Mouse (Mus musculus) embryonic facial prominence, embryonic 10.5 days (tissue): ENCODE measurements around the gene Cldn14. TPM values are rescaled to one million over a fixed set of nuclear protein-coding genes. Genes with fewer than 3 reads are reported as not detected.
A peak's percentile ranks its signal among the peaks of the same experiment; 100 is the strongest.

Source experiments
- DNase-seq: peaks from one replicate; pipeline ENCODE4 v3.0.0-alpha.2; 2017; ENCODE audit warnings: low spot score
- H3K27ac ChIP-seq: fragments of 300-500 bp; sonication (generic); replicated peaks from 2 replicates; pipeline ENCODE4 v1.5.1; 2016; ENCODE audit warnings: mild to moderate bottlenecking
- H3K27me3 ChIP-seq: fragments of 300-500 bp; sonication (generic); replicated peaks from 2 replicates; pipeline ENCODE4 v1.6.1; 2016; ENCODE audit warnings: low read depth, mild to moderate bottlenecking; ENCODE audit not compliant: poor library complexity, severe bottlenecking
- H3K36me3 ChIP-seq: fragments of 300-500 bp; sonication (generic); replicated peaks from 2 replicates; pipeline ENCODE4 v1.6.1; 2016; ENCODE audit warnings: mild to moderate bottlenecking, moderate library complexity
- H3K4me1 ChIP-seq: fragments of 300-500 bp; sonication (generic); 2 replicates; pipeline ENCODE4 v1.6.1; 2016
- H3K4me3 ChIP-seq: fragments of 300-500 bp; sonication (generic); 2 replicates; pipeline ENCODE4 v1.5.1; 2016; ENCODE audit warnings: mild to moderate bottlenecking, moderate library complexity
- H3K9me3 ChIP-seq: fragments of 300-500 bp; sonication (generic); 2 replicates; pipeline ENCODE4 v1.6.1; 2016; ENCODE audit warnings: mild to moderate bottlenecking
- WGBS: fragments of 180-500 bp; shearing (Covaris S2); methylation state at CpG from one replicate; pipeline ENCODE4 v1.1.7; 2016; 5-methylcytosine and 5-hydroxymethylcytosine counted together
- polyA plus RNA-seq: library from polyadenylated mRNA; unstranded; fragments of >200 nt; fragmentation: Nextera tagmentation; extraction: Ambion mirVana; gene quantifications from 2 replicates; pipeline ENCODE4 v1.2.1, GENCODE M21; 2016

Cldn14 gene
- polyA plus RNA-seq, 1 experiment from 2014 or later: not detected

- peaks cover 94% of the 10 kb centered on the region for H3K36me3 ChIP-seq
- no peaks in the 10 kb centered on the region for H3K4me1 ChIP-seq
- H3K27me3 ChIP-seq: no peaks in the 10 kb centered on the region
- H3K9me3 ChIP-seq: no peaks in the 10 kb centered on the region
- no peak for DNase-seq
- no peak overlapping the region for H3K27ac ChIP-seq
- 92% methylated on average over 5 of the region's 5 CpGs for WGBS
- no peak overlapping the region for H3K4me3 ChIP-seq
Observed at GRCm38 (mm10) chr16:93893285-93893684, 115.4 kb downstream of the Cldn14 start.

GRCm38 (mm10) chr16:93890948-93891604 is 117.6 kb downstream of the Cldn14 start:
- WGBS: 86% methylated on average over 12 of the region's 12 CpGs
- no peak overlapping the region for H3K27ac ChIP-seq
- no peak overlapping the region for H3K4me3 ChIP-seq
- H3K4me1 ChIP-seq: peaks cover 5% of the 10 kb centered on the region
- peaks cover 100% of the 10 kb centered on the region for H3K36me3 ChIP-seq
- no peaks in the 10 kb centered on the region for H3K9me3 ChIP-seq
- H3K27me3 ChIP-seq: no peaks in the 10 kb centered on the region
- DNase-seq: no peak

DNA sequence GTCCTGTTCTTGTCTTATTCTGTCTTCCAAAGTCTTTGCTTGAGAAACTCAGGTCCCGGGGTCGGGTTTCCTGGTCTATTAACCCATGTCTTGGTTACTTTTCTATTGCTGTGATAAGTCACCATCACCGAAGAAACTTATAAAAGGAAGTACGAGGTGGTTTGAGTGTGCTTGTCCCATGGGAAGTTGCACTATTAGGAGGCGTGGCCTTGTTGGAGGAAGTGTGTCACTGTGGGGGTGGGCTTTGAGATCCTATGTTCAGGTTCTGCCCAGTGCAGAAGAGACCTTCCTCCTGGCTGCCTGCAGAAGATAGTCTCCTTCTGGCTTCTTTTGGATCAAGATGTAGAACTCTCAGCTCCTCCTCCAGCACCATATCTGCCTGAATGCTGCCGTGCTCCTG is 120.2 kb downstream of the Cldn14 start:
- H3K27ac ChIP-seq: no peak overlapping the region
- no peak for DNase-seq
- H3K4me3 ChIP-seq: no peak overlapping the region
- peaks cover 28% of the 10 kb centered on the region for H3K4me1 ChIP-seq
- H3K9me3 ChIP-seq: no peaks in the 10 kb centered on the region
- H3K27me3 ChIP-seq: no peaks in the 10 kb centered on the region
- H3K36me3 ChIP-seq: peaks cover 76% of the 10 kb centered on the region
- 93% methylated on average over 6 of the region's 6 CpGs for WGBS

DNA sequence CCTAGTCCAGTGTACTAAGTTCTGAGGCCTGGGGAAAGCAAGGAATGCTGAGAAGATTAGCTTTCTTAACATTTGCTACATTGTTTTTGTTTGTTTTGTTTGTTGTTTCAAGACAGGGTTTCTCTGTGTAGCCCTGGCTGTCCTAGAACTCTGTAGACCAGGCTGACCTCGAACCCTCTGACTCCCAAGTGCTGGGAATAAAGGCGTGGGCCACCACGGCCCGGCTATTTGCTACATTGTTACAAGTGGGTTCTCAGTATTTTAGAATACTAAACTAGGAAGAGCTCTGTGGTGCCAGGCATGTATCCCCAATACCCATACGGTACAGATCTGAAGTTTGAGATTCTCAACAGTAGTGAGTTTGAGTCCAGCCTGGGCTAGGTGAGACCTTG is 123.9 kb downstream of the Cldn14 start:
- Histone ChIP-seq H3K27ac (peak overlapping the region; percentile 89), H3K4me1 (peaks cover 34% of the 10 kb centered on the region), H3K27me3 (no peaks in the 10 kb centered on the region), H3K9me3 (no peaks in the 10 kb centered on the region), H3K36me3 (peaks cover 38% of the 10 kb centered on the region), H3K4me3 (peak overlapping the region; percentile 82)
- 47% methylated on average over 5 of the region's 5 CpGs for WGBS
- DNase-seq: no peak

DNA sequence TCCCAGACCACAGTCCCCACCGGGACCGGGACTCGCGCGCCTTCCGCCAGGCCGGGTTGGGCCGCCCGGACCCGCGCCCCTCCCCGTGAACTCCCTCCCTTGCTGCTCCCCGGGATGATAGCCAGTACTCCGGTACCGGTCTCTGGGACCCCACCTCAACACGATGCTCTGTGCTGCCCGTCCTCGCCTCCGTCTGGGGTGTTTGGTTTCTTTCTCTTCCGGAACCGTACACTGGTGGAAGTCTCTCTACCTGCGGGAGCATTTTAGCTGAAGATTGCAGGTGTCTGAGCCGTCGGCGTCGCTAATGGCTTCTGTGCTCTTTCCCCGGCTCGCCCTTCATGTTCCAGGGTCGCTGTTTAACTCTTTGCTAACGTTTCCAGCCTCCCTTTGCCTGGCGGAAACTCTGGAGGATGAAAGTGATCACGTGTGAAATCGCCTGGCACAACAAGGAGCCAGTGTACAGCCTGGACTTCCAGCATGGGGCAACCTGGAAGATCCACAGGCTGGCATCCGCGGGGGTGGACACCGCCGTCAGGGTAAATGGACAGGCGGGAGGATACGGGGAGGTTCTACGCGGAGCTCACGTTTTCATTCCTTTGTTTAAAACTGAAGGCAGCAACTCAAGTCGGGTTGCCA is 124.4 kb downstream of the Cldn14 start:
- H3K27ac ChIP-seq: peak overlapping the region; percentile 89
- H3K27me3 ChIP-seq: no peaks in the 10 kb centered on the region
- H3K9me3 ChIP-seq: no peaks in the 10 kb centered on the region
- peaks cover 34% of the 10 kb centered on the region for H3K4me1 ChIP-seq
- H3K4me3 ChIP-seq: peak overlapping the region; percentile 82
- DNase-seq: peak; percentile 61
- WGBS: under 1% methylated on average over 43 of the region's 43 CpGs
- peaks cover 33% of the 10 kb centered on the region for H3K36me3 ChIP-seq

- H3K4me1 ChIP-seq: peaks cover 34% of the 10 kb centered on the region
- peak; percentile 99 for DNase-seq
- peak within 1 kb of the TSS; percentile 82 for H3K4me3 ChIP-seq
- peak within 1 kb of the TSS; percentile 89 for H3K27ac ChIP-seq
- under 1% methylated on average over 54 of the region's 54 CpGs for WGBS
- H3K27me3 ChIP-seq: no peaks in the 10 kb centered on the region
- no peaks in the 10 kb centered on the region for H3K9me3 ChIP-seq
- H3K36me3 ChIP-seq: peaks cover 27% of the 10 kb centered on the region
Observed at GRCm38 (mm10) chr16:93883423-93884085, 125.1 kb downstream of the Cldn14 start, which contains the start of gene Chaf1b. TSS of gene Chaf1b (plus strand) at chr16:93883901.

DNA sequence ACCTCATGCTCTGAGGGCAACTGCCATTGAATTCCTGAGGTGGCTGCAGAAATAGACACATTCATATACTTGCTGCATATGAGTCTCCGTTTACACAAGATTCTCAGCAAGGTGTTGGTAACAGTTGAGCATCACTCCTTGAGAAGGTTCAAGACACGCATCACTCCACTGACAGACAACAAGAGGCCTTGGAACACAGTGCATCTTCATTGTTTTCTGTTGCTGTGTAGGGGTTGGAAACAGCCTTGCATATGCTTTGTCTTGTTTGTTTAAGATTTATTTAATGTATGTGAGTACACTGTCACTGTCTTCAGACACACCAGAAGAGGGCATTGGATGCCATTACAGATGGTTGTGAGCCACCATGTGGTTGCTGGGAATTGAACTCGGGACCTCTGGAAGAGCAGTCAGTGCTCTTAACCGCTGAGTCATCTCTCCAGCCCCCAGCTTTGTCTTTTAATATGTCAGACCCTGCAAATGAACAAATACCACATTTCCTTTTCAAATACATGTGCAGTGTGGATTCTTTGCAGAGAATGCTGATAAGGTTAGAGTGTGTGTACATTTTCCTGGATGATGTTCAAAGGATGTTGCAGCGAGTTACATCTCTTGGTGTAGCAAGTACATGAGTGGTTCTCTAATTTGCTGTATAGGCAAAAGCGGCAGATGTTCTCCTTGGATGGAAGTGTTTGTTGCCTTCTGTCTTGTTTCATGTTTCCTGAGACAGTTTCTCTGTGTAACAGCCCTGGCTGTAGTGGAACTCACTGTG is 130.8 kb downstream of the Cldn14 start:
- Histone ChIP-seq H3K4me1 (no peaks in the 10 kb centered on the region), H3K4me3 (no peak overlapping the region), H3K36me3 (peaks cover 50% of the 10 kb centered on the region), H3K27me3 (no peaks in the 10 kb centered on the region), H3K9me3 (no peaks in the 10 kb centered on the region), H3K27ac (no peak overlapping the region)
- DNase-seq: no peak
- WGBS: 93% methylated on average over 6 of the region's 6 CpGs

- WGBS: 94% methylated on average over 13 of the region's 13 CpGs
- H3K9me3 ChIP-seq: no peaks in the 10 kb centered on the region
- peaks cover 79% of the 10 kb centered on the region for H3K36me3 ChIP-seq
- no peaks in the 10 kb centered on the region for H3K4me1 ChIP-seq
- H3K4me3 ChIP-seq: no peak overlapping the region
- DNase-seq: no peak
- no peaks in the 10 kb centered on the region for H3K27me3 ChIP-seq
- H3K27ac ChIP-seq: no peak overlapping the region
Observed at GRCm38 (mm10) chr16:93874841-93875240, 133.8 kb downstream of the Cldn14 start.

Other genes starting within 250 kb of the Cldn14 start
- gene Morc3, start 176.7 kb downstream of the Cldn14 start, polyA plus RNA-seq: 29.1 and 31.5 TPM in 2 replicates
- gene Chaf1b, start 124.9 kb downstream of the Cldn14 start, polyA plus RNA-seq: 138 and 142 TPM in 2 replicates
- 0.87 and 1.5 TPM in 2 replicates for gene Sim2, start 76.1 kb upstream of the Cldn14 start, polyA plus RNA-seq